Mouse (Mus musculus): ENCODE data around the gene Fhl3.

- TF ChIP-seq CTCF (IDR thresholded peaks at IDR 0.05) = no peak
- no peak for TF ChIP-seq EP300 (IDR thresholded peaks at IDR 0.05)
Observed at GRCm38 (mm10) chr4:124737486-124737885, 37.0 kb downstream of the Fhl3 start.
